Mouse (Mus musculus): ENCODE results near the gene Gli2.

- no peak for TF ChIP-seq POLR2A (IDR thresholded peaks at IDR 0.05; ENCODE audit: borderline replicate concordance, extremely low read depth, low read depth, low read length)
- TF ChIP-seq CTCF (IDR thresholded peaks at IDR 0.05; ENCODE audit: insufficient read depth, low read length), result no peak
These were observed 65.9 kb downstream of the Gli2 start for GRCm38 (mm10) chr1:118987538-118987937.
